In the genomic region with DNA sequence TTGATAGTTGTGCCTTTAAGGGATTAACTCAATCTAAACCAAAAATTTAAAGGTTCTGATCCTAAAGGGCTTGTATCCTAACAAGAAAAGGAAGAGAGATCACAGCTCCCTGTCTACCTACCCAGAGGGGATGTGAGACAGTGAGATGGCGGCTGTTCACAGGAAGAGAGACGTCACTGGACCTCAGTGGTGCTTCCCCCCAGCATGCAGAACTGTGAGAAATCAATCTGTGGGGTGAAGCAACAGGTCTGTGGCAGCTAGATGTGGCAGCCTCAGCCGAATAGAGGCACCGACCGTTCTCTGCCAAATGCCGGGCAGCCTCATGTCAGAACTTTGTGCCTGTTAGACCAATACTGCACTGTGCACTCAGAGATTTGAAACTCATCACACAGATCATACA, we compare ENCODE assay signal across 26 mouse cellular contexts.
A peak's percentile ranks its signal among the peaks of the same experiment; 100 is the strongest.
DNase-seq lines count a peak whose midpoint lies in the region; ATAC-seq and TF ChIP-seq lines count a peak whose summit lies in the region.
"Had no signal": no experiment of that assay in that cellular context is flagged by ENCODE, and none has a peak within 500 bp of the region (broad histone marks: within the 10 kb centered on the region; RNA-seq: fewer than 3 reads in every experiment).

No protein-coding gene starts in this region.

- H3K27ac ChIP-seq in embryonic fibroblast, embryonic 13.5 days (ENCODE audit: insufficient read depth, low read length) = peak overlapping the region; percentile 40
- no peak overlapping the region for H3K27ac ChIP-seq in forebrain, embryonic 12.5 days
- H3K27ac ChIP-seq: forebrain, embryonic 15.5 days; heart, adult 2 months; hindbrain, embryonic 15.5 days; kidney, embryonic 15.5 days; left cerebral cortex, adult 2 months; midbrain, embryonic 13.5 days had no signal

- peak; percentile 24 for DNase-seq in A20 (ENCODE audit: low read depth, low spot score)
- peak; percentile 73 for DNase-seq in CD4-positive, CD25-positive, alpha-beta regulatory T cell, adult 2 months (ENCODE audit: low read depth, low spot score)
- no peak for DNase-seq in lung, postnatal 25 days (ENCODE audit: low spot score)
- DNase-seq in right cerebral cortex, postnatal 36 days (ENCODE audit: low spot score in 2 of 2) = no peak
- DNase-seq in kidney, postnatal 25 days = no peak
- DNase-seq: adrenal gland, adult 8-10 months; cerebellum, adult 18-20 months; cerebellum, postnatal 25 days; embryo, embryonic 11 days; heart, adult 2 months; heart, postnatal 4 days; kidney, postnatal 4 days; layer of hippocampus, adult 9-11 months; left cerebral cortex, postnatal 4 days; liver, postnatal 0 days; right cerebral cortex, adult 18-20 months; thymus, adult 2 months had no signal

- no peak overlapping the region for H3K4me3 ChIP-seq in embryonic fibroblast, embryonic 13.5 days (ENCODE audit: insufficient read depth, low read length)
- no peak overlapping the region for H3K4me3 ChIP-seq in forebrain, embryonic 12.5 days (replicated peaks)
- H3K4me3 ChIP-seq: forebrain, embryonic 15.5 days; heart, adult 2 months; hindbrain, embryonic 15.5 days; kidney, embryonic 15.5 days; left cerebral cortex, adult 2 months; midbrain, embryonic 13.5 days had no signal

- H3K27me3 ChIP-seq in forebrain, embryonic 12.5 days = no peaks in the 10 kb centered on the region
- H3K27me3 ChIP-seq: forebrain, embryonic 15.5 days; hindbrain, embryonic 15.5 days; kidney, embryonic 15.5 days; midbrain, embryonic 13.5 days had no signal

- peaks cover 6% of the 10 kb centered on the region for H3K4me1 ChIP-seq in embryonic fibroblast, embryonic 13.5 days (ENCODE audit: control insufficient read depth, insufficient read depth, low read length)
- H3K4me1 ChIP-seq in forebrain, embryonic 12.5 days = no peaks in the 10 kb centered on the region
- H3K4me1 ChIP-seq: forebrain, embryonic 15.5 days; hindbrain, embryonic 15.5 days; midbrain, embryonic 13.5 days had no signal

- no peak for TF ChIP-seq CTCF in embryonic fibroblast, embryonic 13.5 days (IDR thresholded peaks at IDR 0.05; ENCODE audit: borderline replicate concordance, insufficient read depth, low read length)

- ATAC-seq in megakaryocyte progenitor cell, adult 5-6 weeks (replicated peaks; ENCODE audit: poor library complexity) = peak; percentile 95
- ATAC-seq in forebrain, embryonic 12.5 days (ENCODE audit: low FRiP score) = no peak
- ATAC-seq: forebrain, embryonic 15.5 days; liver, postnatal 0 days; lung, postnatal 0 days; midbrain, embryonic 13.5 days had no signal

- H3K9me3 ChIP-seq in forebrain, embryonic 12.5 days = no peaks in the 10 kb centered on the region
- H3K9me3 ChIP-seq: forebrain, embryonic 15.5 days; hindbrain, embryonic 15.5 days; kidney, embryonic 15.5 days had no signal

- H3K9ac ChIP-seq in forebrain, embryonic 12.5 days = no peak overlapping the region
- H3K9ac ChIP-seq: forebrain, embryonic 15.5 days; hindbrain, embryonic 15.5 days; kidney, embryonic 15.5 days; liver, postnatal 0 days; midbrain, embryonic 13.5 days had no signal

- no peak for TF ChIP-seq POLR2A in embryonic fibroblast, embryonic 13.5 days (IDR thresholded peaks at IDR 0.05; ENCODE audit: low read depth, low read length)

- H3K4me2 ChIP-seq in forebrain, embryonic 12.5 days = no peak overlapping the region
- H3K4me2 ChIP-seq: forebrain, embryonic 15.5 days; hindbrain, embryonic 15.5 days; kidney, embryonic 15.5 days; midbrain, embryonic 13.5 days had no signal

- H3K36me3 ChIP-seq in forebrain, embryonic 12.5 days (replicated peaks) = no peaks in the 10 kb centered on the region
- H3K36me3 ChIP-seq: forebrain, embryonic 15.5 days; hindbrain, embryonic 15.5 days; kidney, embryonic 15.5 days; midbrain, embryonic 13.5 days had no signal

- 93% methylated on average over 6 of the region's 6 CpGs for WGBS in forebrain, embryonic 12.5 days

Comparison
In these comparisons a context has a peak if more than half of its experiments do, and no peak if none do; other contexts are left out.
1. DNase-seq: peak in A20 (single experiment) and CD4-positive, CD25-positive, alpha-beta regulatory T cell, adult 2 months (single experiment); none in lung, postnatal 25 days (single experiment), right cerebral cortex, postnatal 36 days (0 of 2) and kidney, postnatal 25 days (0 of 2).